Mouse (Mus musculus) embryonic facial prominence, embryonic 14.5 days (tissue): ENCODE results near the gene Slc25a42. TPM values are rescaled to one million over a fixed set of nuclear protein-coding genes. Genes with fewer than 3 reads are reported as not detected.

Source experiments
- ATAC-seq: fragments of 200-750 bp; cut with Nextera tagmentation; 2 replicates; pipeline ENCODE4 v1.8.0; 2017; ENCODE audit warnings: low read depth, moderate number of reproducible peaks, moderate TSS enrichment
- DNase-seq: peaks from one replicate; pipeline ENCODE4 v3.0.0-alpha.2; 2015; ENCODE audit warnings: low spot score
- H3K27ac ChIP-seq: fragments of 300-500 bp; sonication (generic); replicated peaks from 2 replicates; pipeline ENCODE4 v1.5.1; 2014; ENCODE audit warnings: low read depth, mild to moderate bottlenecking, low read length, moderate library complexity
- H3K27me3 ChIP-seq: fragments of 300-500 bp; sonication (generic); replicated peaks from 2 replicates; pipeline ENCODE4 v1.6.1; 2014; ENCODE audit warnings: low read length; ENCODE audit not compliant: control insufficient read depth, insufficient read depth
- H3K36me3 ChIP-seq: fragments of 300-500 bp; sonication (generic); 2 replicates; pipeline ENCODE4 v1.6.1; 2014; ENCODE audit warnings: low read length, mixed read lengths; ENCODE audit not compliant: control insufficient read depth, insufficient read depth
- H3K4me1 ChIP-seq: fragments of 300-500 bp; sonication (generic); 2 replicates; pipeline ENCODE4 v1.6.1; 2014; ENCODE audit warnings: antibody characterized with exemption, low read length; ENCODE audit not compliant: control insufficient read depth, insufficient read depth
- H3K4me2 ChIP-seq: fragments of 300-500 bp; sonication (generic); 2 replicates; pipeline ENCODE4 v1.6.1; 2014; ENCODE audit warnings: low read depth, mild to moderate bottlenecking, low read length, moderate library complexity, mixed read lengths
- H3K4me3 ChIP-seq: fragments of 300-500 bp; sonication (generic); 2 replicates; pipeline ENCODE4 v1.5.1; 2014; ENCODE audit warnings: low read depth, mild to moderate bottlenecking, low read length
- H3K9ac ChIP-seq: fragments of 300-500 bp; sonication (generic); 2 replicates; pipeline ENCODE4 v1.6.1; 2014; ENCODE audit warnings: low read depth, mild to moderate bottlenecking, low read length, moderate library complexity, mixed read lengths
- H3K9me3 ChIP-seq: fragments of 300-500 bp; sonication (generic); 2 replicates; pipeline ENCODE4 v1.6.1; 2016; ENCODE audit warnings: low read length; ENCODE audit not compliant: control insufficient read depth
- WGBS: fragments of 180-500 bp; shearing (Covaris S2); extraction: QIAGEN DNeasy Blood & Tissue Kit; methylation state at CpG from one replicate; pipeline ENCODE4 v1.1.7; 2014; 5-methylcytosine and 5-hydroxymethylcytosine counted together
- polyA plus RNA-seq: library from polyadenylated mRNA; unstranded; fragments of >200 nt; fragmentation: Nextera tagmentation; extraction: Ambion mirVana; gene quantifications from 2 replicates; pipeline ENCODE4 v1.2.1, GENCODE M21; 2014

The Slc25a42 gene
- polyA plus RNA-seq, 1 experiment from 2014 or later: 4.0 TPM

DNA sequence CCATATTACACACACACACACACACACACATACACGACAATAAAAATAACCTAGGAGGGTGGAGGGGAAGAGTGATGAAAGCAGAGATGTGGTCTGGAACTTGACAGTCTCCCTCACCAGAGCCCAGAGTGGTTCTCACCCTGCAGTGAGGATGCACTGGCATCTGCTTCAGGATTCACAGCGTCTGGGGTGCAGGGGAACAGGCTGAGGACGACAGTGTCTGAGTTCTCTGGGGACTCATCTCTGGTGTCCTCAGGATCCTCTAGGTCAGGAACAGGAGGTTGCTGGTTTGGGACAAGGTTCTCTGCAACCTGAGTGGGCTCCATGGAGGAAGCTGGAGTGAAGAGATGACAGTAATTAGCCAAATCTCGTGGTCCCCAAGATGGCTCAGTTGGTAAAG, 74.2 kb downstream of the Slc25a42 start:
- 90% methylated on average over 4 of the region's 4 CpGs for WGBS

DNA sequence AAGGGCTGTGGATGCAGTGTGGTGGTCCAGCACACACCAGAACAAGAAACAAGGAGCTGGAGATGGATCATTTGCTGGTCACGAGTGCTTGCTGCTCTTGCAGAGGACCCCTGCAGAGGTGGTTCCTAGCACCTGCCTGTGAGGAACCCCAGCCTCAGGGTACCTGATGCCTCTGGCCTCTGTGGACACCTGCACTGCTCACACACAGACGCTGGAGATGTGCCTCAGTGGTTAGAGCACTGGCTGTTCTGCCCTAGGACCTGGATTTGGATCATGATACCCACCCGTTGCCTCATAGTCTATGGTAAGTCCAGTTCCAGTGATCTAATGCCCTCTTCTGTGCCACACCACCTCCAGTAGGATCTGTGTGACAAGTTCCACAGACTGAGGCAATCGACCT, 75.5 kb downstream of the Slc25a42 start:
- H3K9me3 ChIP-seq: no peaks in the 10 kb centered on the region
- H3K9ac ChIP-seq: no peak overlapping the region
- 75% methylated on average over 4 of the region's 4 CpGs for WGBS
- H3K36me3 ChIP-seq: peaks cover 47% of the 10 kb centered on the region
- H3K4me2 ChIP-seq: no peak overlapping the region
- no peak overlapping the region for H3K27ac ChIP-seq
- no peak for ATAC-seq
- H3K4me3 ChIP-seq: no peak overlapping the region
- DNase-seq: no peak
- H3K4me1 ChIP-seq: peaks cover 12% of the 10 kb centered on the region
- no peaks in the 10 kb centered on the region for H3K27me3 ChIP-seq

More for the DNA sequence above, 74.2 kb downstream of the Slc25a42 start:
- Histone ChIP-seq H3K4me1 (peaks cover 12% of the 10 kb centered on the region), H3K27me3 (no peaks in the 10 kb centered on the region), H3K9ac (peak overlapping the region; percentile 70), H3K36me3 (peaks cover 51% of the 10 kb centered on the region), H3K4me2 (peak overlapping the region; percentile 62), H3K9me3 (no peaks in the 10 kb centered on the region), H3K27ac (no peak overlapping the region), H3K4me3 (peak overlapping the region; percentile 56)
- ATAC-seq (no peak), DNase-seq (no peak)

DNA sequence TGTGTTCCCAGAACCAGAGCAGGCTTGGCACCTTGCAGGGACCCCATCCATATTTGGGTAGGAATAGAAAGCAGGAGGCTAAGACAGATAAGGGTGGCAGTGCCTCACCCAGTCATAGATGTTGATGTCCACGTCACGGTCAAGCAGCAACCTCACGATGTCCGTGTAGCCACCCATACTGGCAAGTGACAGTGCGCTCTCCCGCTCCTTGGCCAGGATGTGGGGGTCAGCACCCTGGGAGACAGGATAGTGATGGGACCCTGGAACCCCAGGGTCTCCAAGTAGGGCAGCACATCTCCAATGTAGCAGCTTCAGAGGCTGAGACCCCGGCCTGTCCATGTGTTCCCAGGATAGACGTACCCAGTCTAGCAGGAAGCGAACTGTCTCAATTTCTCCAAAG, 77.2 kb downstream of the Slc25a42 start:
- DNase-seq (no peak), ATAC-seq (no peak)
- no peak overlapping the region for H3K9ac ChIP-seq
- H3K4me3 ChIP-seq: no peak overlapping the region
- peaks cover 6% of the 10 kb centered on the region; the same call in 1 of the 2 replicates for H3K4me1 ChIP-seq
- H3K36me3 ChIP-seq: peaks cover 47% of the 10 kb centered on the region
- no peaks in the 10 kb centered on the region for H3K9me3 ChIP-seq
- no peaks in the 10 kb centered on the region for H3K27me3 ChIP-seq
- no peak overlapping the region for H3K27ac ChIP-seq
- 92% methylated on average over 9 of the region's 9 CpGs for WGBS
- H3K4me2 ChIP-seq: no peak overlapping the region

Other genes starting within 250 kb of the Slc25a42 start
- gene Gatad2a, start 215.9 kb downstream of the Slc25a42 start, polyA plus RNA-seq: 49.4 and 50.4 TPM in 2 replicates
- gene Mau2, start 169.6 kb downstream of the Slc25a42 start, polyA plus RNA-seq: 45.8 and 49.1 TPM in 2 replicates
- gene Sugp1, start 169.5 kb downstream of the Slc25a42 start, polyA plus RNA-seq: 25.1 and 33.5 TPM in 2 replicates
- gene Tm6sf2, start 139.4 kb downstream of the Slc25a42 start, polyA plus RNA-seq: 0.47 and 1.1 TPM in 2 replicates
- 0.34 and 0.53 TPM in 2 replicates for gene Hapln4, start 128.8 kb downstream of the Slc25a42 start, polyA plus RNA-seq
- 1.1 and 1.2 TPM in 2 replicates for gene Ncan, start 91.4 kb downstream of the Slc25a42 start, polyA plus RNA-seq
- gene Nr2c2ap, start 81.0 kb downstream of the Slc25a42 start, polyA plus RNA-seq: 18.7 and 20.4 TPM in 2 replicates
- gene Rfxank, start 73.2 kb downstream of the Slc25a42 start, polyA plus RNA-seq: 13.0 and 17.1 TPM in 2 replicates
- gene Borcs8, start 72.8 kb downstream of the Slc25a42 start, polyA plus RNA-seq: 45.1 and 54.0 TPM in 2 replicates
- gene Mef2b, start 72.6 kb downstream of the Slc25a42 start, polyA plus RNA-seq: 4.9 and 5.1 TPM in 2 replicates
- 46.4 and 55.2 TPM in 2 replicates for gene Tmem161a, start 39.9 kb downstream of the Slc25a42 start, polyA plus RNA-seq
- gene Sugp2, start 21.9 kb upstream of the Slc25a42 start, polyA plus RNA-seq: 27.1 and 32.7 TPM in 2 replicates
- gene Armc6, start 22.2 kb upstream of the Slc25a42 start, polyA plus RNA-seq: 28.8 and 33.4 TPM in 2 replicates
- gene Homer3, start 70.5 kb upstream of the Slc25a42 start, polyA plus RNA-seq: 26.8 and 37.3 TPM in 2 replicates
- gene Ddx49, start 90.2 kb upstream of the Slc25a42 start, polyA plus RNA-seq: 47.4 and 49.2 TPM in 2 replicates
- 314 and 345 TPM in 2 replicates for gene Cope, start 90.2 kb upstream of the Slc25a42 start, polyA plus RNA-seq
- gene Cers1, start 103.5 kb upstream of the Slc25a42 start, polyA plus RNA-seq: 10.0 and 10.7 TPM in 2 replicates
- gene Gdf1, start 117.5 kb upstream of the Slc25a42 start, polyA plus RNA-seq: 1.7 TPM in 1 of 2 replicates, not detected in the other
- gene Upf1, start 141.0 kb upstream of the Slc25a42 start, polyA plus RNA-seq: 18.9 and 19.1 TPM in 2 replicates
- 9.5 and 9.9 TPM in 2 replicates for gene Comp, start 161.3 kb upstream of the Slc25a42 start, polyA plus RNA-seq
- 19.3 and 22.1 TPM in 2 replicates for gene Crtc1, start 227.3 kb upstream of the Slc25a42 start, polyA plus RNA-seq